Mouse (Mus musculus) common myeloid progenitor, adult 5-6 weeks (primary cell): Measurements from ENCODE around the gene Cass4. TPM values are rescaled to one million over a fixed set of nuclear protein-coding genes. Genes with fewer than 3 reads are reported as not detected.

Experiments used
- ATAC-seq: replicated peaks from 2 replicates; pipeline ENCODE4 v1.8.0; 2016; ENCODE audit warnings: low read depth, mild to moderate bottlenecking, moderate TSS enrichment, inconsistent platforms; ENCODE audit not compliant: poor library complexity, severe bottlenecking
- total RNA-seq: library from RNA; stranded (forward); fragments of 200-1000, 187-1606 nt; gene quantifications from 2 replicates; pipeline ENCODE4 v1.2.3, GENCODE M21; 2017

Cass4 gene
- total RNA-seq, 1 experiment from 2014 or later: 1.5 TPM

DNA sequence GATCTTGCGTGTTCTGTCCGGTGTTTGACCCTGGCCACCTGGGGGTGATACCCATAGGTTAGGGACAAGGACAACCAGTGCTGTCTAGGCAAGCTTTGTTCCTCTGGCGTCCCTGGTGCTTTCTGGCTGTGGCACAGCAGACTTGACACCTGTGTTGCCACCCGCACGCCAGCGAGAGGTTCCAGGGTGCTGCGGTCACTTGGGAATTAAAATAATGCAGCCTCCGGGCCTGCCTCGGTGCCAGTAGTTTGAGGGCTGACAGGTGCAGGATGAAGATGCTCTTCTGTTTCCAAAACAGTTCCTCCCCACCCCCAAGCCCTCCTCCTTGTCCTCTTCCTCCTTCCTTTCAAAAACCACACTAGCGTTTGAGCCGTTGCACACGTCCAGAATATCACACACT lies 11.7 kb upstream of the Cass4 start:
- no peak for ATAC-seq

DNA sequence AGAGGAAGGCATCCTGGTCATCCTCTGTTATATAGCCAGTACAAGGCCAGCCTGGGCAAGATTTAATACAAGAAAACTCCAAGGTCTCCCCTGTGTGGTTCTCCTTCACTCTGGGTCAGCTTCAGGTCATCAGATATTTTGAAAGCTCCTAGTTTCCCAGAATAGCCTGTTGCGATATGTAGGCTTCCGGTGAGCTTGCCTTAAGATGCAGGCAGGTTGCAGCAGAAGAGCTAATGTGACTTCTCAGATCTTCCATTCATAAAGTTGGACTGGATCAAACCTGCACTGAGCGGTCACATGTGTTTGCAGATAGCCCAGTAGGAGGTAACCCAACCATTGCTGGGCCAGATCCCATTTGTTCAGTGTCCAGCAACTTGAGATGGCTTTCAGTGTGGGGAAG lies 8.9 kb upstream of the Cass4 start:
- ATAC-seq: no peak

DNA sequence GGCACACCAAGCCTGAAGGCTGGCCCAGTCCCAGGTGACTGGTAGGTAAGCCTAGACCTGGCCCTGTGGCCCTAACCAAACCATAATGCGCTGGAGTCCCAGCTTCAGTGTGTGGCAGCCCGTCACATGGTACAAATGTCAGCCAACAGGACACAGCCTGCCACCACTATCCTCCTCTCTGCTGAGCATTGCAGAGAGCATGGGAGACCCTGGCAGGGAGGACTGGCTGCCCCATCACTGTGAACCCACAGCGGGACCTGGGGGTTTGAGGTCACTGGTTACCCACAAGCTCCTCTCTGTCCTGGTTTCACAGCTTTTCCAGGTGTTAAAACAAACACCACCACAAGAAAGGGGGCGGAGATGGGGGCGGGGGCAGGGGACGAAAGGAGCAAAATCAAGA lies 3.3 kb upstream of the Cass4 start:
- ATAC-seq: no peak

DNA sequence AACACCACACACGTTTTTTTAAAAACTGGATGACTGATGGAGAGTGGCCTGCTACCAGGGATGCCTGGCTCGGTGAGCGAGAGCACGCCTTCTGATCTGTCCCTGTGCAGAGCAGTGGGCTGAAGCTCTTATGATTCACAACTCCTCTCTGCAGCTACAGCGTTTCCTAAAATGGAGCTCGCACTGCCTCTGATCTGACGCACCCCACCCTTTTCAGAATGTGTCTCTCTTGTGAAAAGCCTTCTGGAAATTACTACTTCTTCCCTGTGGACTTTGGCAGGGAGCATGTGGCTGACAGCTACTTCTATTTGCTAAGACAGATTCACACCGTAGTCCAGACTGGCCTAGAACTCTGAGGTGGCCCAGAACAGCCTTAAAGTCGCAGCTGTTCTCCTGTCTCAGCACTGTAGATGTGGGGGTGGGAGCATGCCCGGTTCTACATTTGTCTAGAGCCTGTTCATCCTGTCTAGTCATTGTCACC lies 1.5 kb upstream of the Cass4 start:
- no peak for ATAC-seq

DNA sequence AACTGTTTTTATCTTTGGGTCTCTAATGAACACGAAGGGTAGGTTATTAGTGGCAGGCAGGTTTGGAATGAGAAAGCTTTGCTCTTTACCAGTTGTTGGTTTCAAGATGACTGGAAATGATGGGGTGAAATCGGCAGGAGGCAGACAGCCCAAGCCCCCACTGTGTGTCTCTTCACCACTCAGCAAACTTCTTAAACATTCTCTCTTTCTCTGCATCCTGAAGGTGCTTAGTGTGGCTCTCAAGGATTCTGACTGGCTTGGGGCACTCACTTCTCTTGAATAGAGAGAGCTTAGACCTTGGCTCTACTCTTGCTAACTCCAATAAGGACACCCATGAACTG lies 428 bp downstream of the Cass4 start:
- no peak for ATAC-seq

DNA sequence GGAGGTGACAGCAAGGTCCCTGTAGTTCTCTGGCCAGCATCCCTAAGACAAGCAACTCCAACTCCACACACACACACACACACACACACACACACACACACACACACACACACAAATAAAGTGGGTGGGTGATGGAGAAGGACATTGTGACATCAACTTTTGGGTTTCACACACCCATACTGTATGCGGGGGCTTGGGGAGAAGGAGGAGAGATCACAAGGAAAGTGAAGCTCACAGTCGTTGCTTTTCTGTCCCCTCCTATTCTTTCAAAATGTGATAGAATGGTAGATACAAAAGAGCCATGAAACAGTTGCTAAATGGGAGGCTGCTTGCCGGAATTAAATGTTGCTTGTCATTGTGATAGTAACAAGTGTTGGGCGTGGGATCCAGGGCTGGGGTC lies 1.1 kb downstream of the Cass4 start:
- ATAC-seq: no peak

DNA sequence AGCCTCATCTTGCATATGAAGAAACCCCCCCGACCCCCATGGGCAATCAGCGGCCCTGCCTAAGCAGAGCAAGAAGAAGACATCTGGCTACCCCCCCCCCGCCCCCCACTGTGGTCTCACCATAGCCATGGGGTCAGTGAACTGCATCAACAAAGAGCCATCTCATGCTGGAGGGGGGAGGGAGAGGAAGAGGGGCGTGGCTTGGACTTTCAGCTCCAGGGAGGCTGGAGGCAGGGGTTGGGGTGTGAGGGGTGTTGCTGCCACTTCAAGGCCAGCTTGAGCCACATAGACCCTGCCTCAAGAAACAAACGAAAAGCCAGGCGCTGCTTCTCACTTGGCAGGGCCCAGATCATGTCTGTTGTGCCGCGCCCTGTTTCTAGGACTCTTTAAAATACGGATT lies 2.4 kb downstream of the Cass4 start:
- ATAC-seq: no peak

DNA sequence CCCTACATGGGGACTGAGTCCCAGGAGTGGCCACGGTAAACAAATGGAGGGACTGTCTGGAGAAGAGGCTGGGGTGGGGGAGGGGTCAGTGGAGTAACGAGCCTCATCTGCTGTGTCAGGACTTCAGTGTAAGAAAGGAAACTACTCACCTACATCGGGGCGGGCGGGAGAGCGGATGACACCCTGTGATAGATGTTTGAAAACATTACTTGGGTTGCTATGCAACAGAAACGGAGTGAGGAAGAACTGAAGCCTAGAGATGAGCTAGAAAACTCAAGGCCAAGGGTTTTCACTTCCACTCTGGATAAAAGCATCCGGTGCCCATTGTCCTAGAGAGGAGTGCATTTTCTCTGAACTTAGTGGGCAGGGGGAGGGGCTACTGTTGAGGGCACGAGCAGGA lies 6.3 kb downstream of the Cass4 start:
- peak; percentile 40 for ATAC-seq

DNA sequence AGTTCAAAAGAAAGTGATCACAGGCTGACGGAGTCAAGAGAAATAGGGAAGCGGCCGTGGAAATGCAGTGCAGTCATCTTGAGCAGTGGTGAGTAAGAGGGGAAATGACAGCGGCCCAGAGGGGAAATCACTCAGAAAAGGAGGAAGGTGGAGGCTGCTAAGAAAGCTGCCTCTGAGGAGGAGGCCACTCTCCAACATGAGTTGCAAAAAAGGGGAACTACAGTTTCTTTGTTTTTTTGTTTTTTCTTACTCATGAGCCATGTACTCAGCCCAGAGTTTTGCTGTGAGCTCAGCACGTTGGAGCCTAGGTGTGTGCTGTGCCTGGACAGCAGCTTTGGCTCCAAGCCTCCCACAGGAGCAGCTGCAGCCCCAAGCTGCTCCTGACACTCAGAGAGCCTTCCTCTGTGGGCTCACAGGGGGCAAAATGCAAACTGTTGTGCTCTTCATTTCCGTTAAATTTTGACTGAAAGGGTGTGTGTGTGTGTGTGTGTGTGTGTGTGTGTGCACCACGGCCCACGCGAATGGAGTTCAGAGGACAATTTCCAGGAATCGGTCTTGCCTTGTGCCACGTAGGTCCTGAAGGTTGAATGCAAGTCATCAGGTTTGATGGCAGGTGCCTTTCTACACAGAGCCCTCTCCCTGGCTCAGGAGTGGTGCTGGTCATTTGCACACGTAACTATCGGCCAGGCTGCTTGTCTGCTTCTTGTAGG lies 7.7 kb downstream of the Cass4 start:
- peak; percentile 93 for ATAC-seq

DNA sequence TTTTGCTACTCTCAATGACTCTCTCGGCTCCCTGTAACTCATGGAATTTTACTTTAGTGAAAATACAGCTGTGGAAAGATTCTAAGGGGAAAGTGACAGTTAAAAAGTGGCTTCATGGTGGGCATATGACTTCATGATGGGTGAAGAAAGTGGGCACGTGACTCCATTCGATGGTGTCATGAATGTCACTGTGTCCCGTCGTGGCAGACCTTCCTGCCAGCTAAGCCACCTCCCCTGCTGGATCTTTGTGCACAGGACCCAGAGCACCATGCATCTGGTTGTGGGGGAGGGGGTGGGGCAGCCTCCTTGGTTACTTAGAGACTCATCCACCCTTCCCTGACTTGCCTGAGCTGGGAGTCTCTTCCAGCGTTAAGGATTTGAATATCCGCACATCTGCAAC lies 10.6 kb downstream of the Cass4 start:
- no peak for ATAC-seq

DNA sequence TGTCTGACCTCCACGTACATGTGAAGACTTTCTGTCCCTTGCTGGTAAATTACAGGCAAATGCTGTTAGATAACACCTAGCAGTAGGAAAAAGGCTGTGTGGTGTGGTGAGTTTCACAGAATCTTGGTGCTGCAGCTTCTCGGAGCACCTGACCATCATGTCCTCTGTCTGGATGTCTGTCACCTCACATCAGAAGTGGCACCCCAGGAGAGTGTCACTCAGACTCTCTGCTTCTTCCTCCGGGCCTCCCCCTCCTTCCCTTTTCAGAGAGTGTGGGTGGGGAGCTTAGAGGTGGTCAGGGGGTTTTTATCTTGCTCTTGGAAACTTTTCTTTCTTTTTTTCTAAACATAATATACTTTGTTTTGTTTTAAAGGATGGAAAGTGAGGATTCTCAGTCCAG lies 11.4 kb downstream of the Cass4 start:
- no peak for ATAC-seq

DNA sequence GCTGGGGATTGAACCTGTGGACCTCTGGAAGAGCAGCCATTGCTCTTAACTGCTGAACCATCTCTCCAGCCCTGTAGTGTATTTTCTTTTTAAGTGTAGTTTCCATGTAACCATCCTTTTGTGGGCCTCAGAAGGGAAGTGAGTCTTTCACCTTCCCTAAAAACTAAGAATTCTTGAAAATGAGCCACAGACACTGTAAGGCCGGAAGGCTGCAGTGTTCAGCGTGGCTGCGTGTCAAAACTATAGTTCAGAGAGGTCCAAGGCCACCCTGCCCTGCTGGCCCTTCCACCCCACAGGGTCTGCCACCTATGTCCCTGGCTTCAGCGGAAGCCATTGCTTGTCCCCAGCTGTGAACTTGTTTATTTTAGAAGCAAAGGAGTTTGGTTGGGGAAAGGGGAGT lies 12.6 kb downstream of the Cass4 start:
- ATAC-seq: peak; percentile 46

DNA sequence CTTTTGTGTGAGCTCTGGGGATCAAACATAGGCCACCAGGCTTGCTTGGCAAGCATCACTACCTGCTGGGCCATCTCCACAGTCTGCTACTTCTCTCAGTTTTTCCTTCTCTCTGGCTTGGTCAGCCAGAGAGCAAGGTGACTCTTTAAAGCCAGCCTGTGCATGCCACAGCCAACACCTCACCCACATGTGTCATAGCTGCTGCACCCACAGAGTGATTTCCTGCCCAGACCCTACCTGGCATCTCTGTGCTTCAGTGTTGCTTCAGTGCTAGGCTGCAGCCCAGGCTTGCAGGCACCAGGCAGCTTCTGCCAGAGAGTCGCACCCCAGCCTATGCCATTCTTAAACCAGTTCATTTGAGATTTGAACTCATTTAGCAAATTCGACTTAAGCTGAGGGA lies 13.9 kb downstream of the Cass4 start:
- no peak for ATAC-seq

DNA sequence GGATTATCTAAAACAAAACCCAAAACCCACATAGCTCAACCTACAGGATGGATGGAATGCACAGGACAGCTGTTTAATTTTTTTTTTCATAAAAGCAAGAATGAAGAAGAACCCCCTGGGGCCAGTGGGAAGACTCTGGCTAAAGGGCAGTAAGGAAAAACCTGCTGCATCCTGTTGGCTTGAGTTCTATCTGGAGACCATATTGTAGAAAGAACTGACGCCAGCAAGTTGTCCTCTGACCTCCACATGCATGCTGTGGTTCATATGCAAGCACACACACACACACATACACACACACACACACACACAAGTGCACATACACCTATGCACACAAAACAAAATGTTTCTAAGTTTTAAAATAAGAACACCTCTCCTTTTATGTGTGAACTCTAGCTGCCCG lies 17.1 kb downstream of the Cass4 start:
- no peak for ATAC-seq

DNA sequence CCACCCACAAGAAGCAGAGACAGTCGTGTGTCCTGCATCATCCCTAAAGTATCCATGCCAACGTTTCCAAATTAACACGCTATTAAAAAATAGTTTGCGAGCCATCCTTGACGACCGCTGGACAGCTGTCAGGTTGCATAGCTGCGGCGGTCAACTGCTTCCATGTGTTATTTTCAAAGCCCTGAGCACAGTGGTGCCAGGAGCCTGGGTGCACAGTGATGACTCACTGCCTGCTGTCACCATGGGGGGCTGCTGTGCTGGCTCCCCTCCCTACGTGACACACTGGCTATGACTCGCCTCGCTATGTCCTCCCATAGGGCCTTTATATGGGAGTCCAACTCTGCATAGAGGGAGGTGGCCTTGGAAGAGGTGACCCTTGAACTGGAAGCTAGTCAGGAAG lies 17.5 kb downstream of the Cass4 start:
- ATAC-seq: no peak

DNA sequence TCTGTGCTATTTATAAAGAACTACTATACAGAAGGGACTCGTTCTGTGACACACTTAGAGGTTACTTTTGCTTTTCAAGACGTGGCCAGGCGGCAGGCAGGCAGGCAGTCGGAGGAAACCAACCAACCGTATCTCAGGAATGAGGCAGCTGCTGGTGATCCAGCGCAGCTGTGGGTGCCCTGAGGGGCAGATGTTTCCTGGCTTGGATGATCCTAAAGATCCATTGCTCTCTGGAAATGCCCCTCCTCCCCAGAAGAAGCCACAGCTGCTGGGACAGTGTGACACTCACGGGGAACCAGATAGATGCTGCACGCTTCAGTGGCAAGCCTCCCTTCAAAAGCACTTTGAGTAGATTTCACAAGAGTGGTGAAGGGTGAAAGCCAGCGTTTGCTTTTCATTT lies 18.9 kb downstream of the Cass4 start:
- ATAC-seq: peak; percentile 93

DNA sequence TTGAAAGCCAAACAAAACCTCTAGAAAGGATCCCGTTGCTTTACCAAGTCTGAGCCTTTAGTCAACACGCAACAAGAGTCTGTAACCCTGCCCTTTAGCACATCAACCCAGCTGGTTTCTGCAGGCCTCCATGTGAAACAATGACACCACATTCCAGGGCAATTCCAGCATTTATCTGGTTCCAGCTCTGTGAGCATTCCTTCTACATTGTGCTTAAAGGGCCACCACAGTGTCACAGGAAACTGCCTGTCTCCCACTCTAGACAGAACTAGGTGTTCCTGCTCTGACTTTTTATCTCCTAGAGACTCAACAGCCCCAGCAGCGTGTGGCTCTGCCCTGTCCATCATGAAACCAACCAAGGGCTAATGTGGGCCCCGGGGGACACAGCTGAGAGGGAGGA lies 19.7 kb downstream of the Cass4 start:
- peak; percentile 41 for ATAC-seq

DNA sequence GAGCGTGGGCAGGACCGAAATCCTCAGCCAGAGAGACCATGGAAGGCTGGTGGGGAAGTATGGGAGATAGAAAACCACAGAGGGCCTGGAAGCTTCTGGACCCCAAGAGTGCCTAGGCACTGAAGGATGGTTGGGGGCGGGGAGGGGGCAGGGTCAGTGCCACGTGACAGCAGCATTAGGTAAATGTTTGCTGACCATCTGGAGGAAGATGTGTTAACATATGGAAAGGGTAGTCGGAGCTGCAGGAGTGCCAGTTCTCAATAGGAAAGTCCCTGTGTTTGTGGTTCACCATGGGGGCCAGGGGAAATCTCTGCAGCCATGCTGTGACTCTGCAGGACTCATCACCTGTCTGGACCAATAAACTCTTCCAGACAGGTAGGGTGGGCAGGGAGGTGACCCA lies 20.3 kb downstream of the Cass4 start:
- no peak for ATAC-seq

DNA sequence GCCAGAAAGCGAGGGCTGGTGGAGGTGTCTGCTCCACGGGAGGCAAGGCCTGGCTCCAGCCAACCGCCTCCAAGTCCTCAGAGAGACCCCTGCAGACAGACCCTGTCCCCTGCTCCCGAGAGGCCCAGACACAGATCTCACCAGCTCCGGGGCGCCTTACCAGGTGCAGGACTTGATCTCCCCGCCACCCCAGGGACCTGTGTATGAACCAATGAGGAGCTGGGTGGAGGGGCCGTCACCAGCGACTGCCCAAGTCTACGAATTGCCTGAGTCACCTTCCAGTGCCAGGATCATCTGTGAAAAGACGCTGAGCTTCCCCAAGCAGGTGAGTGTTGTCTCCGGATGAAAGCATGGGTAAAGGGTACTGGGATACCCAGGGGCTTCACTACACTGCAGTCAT lies 22.6 kb downstream of the Cass4 start:
- ATAC-seq: no peak

DNA sequence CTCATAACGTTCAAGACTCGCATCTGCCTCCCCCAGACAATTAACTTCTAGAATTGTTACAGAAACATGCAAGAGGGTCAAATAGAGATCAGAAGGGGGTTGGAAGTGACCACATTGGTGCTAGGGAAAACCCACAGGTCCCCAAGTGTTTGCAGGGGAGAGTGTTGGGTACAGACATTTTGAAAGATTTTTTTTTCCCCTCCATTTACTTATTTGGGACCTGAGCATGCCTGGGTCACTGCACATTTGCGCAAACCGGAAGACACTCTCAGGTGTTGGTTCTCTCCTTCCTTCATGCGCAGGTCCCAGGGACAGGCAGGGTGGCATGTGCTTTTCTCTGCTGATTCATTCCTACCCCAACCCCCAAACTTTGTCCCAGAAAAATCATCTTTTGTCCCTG lies 23.3 kb downstream of the Cass4 start:
- no peak for ATAC-seq

DNA sequence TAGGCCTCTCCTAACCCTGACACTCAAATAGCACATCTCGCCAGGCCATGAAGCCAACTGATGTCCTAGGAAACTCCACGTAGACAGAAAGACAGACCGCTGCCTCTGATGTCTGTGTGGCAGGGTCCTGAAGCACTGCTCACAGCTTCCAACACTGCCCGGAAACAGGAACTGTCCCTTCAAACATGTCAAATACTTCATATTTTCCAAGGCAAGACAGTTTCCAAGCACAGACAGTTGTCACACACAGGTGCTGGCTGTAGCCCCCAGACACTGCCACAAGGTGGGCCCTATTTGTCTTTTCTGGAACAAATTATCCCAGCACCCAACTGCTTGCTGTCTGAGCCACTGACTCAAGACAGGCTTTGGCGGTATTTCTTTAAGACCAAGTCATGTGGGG lies 24.6 kb downstream of the Cass4 start:
- ATAC-seq: no peak

DNA sequence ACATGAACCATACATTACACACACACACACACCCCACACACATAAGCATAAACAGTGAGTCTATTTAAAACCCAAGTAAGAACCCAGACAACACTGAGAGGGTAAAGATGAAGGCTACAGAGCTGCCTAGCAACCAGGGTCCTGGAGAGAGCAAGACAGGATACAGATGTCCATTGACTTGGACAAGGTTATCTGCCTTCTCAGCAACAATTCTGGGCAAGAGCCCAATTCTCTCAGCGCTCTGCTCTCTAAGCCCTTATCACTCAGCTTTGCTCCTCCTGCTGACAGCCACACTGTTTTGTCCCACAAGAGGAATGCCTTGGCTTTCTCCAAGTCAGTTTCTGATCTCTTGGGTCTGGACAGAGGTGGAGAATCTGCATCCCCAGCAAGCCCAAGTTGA lies 37.0 kb downstream of the Cass4 start:
- peak; percentile 84 for ATAC-seq

DNA sequence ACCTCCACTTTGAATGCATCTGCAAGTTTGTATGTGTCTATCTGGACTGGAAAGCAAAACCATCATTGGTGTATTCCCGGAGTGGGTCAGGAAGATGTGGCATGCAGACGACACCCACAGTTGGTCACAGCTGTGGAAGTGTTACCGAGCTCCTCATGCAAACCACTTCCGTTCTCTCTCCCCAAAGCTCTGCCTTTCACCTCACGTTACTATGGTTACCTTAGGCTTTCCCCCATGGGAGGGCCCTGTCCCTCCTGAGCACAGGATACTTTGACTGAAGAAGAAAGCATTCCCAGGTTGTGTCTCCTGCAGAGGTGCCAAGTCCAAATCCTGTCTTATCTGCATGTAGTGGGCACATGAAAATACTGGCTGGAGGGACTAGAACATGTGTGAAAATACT lies 40.2 kb downstream of the Cass4 start:
- ATAC-seq: peak; percentile 72
